Mouse (Mus musculus) G1E-ER4 (cell line): ENCODE data around the gene Ngef. TPM values are rescaled to one million over a fixed set of nuclear protein-coding genes. Genes with fewer than 3 reads are reported as not detected.

Source experiments
- GATA1 ChIP-seq: IDR thresholded peaks from one replicate; pipeline ENCODE4 v1.8.0; 2012; ENCODE audit warnings: low read length, inconsistent platforms
- polyA plus RNA-seq: library from polyadenylated mRNA; stranded (reverse); fragments of >175 nt; gene quantifications from 2 replicates; pipeline ENCODE4 v1.2.3, GENCODE M21; 2012

Ngef gene
- not detected in 2 replicates for polyA plus RNA-seq

GRCm38 (mm10) chr1:87573800-87574215, at the start of gene Ngef:
Gene Ngef (minus strand): TSS chr1:87573870.
- no peak for TF ChIP-seq GATA1

- TF ChIP-seq GATA1: no peak
These were observed 48.2 kb upstream of the Ngef start for GRCm38 (mm10) chr1:87621858-87622279.

- no peak for TF ChIP-seq GATA1
These were observed 47.6 kb upstream of the Ngef start for GRCm38 (mm10) chr1:87621146-87621857.

- TF ChIP-seq GATA1: no peak
These were observed 47.0 kb upstream of the Ngef start for GRCm38 (mm10) chr1:87620693-87621092.

- no peak for TF ChIP-seq GATA1
These were observed 46.6 kb upstream of the Ngef start, which contains the start of gene Inpp5d for GRCm38 (mm10) chr1:87620211-87620668. Gene Inpp5d (plus strand): TSS chr1:87620312.

- TF ChIP-seq GATA1: no peak
These were observed 41.1 kb upstream of the Ngef start for GRCm38 (mm10) chr1:87614576-87615295.

GRCm38 (mm10) chr1:87608416-87609046, 34.9 kb upstream of the Ngef start:
- no peak for TF ChIP-seq GATA1

- no peak for TF ChIP-seq GATA1
These were observed 33.9 kb upstream of the Ngef start for GRCm38 (mm10) chr1:87607385-87608091.

- no peak for TF ChIP-seq GATA1
These were observed 31.6 kb upstream of the Ngef start for GRCm38 (mm10) chr1:87605296-87605695.

GRCm38 (mm10) chr1:87603389-87603788, 29.7 kb upstream of the Ngef start:
- no peak for TF ChIP-seq GATA1

GRCm38 (mm10) chr1:87601801-87602200, 28.1 kb upstream of the Ngef start:
- no peak for TF ChIP-seq GATA1

- no peak for TF ChIP-seq GATA1
These were observed 26.9 kb upstream of the Ngef start for GRCm38 (mm10) chr1:87600533-87600932.

GRCm38 (mm10) chr1:87594671-87595070, 21.0 kb upstream of the Ngef start:
- no peak for TF ChIP-seq GATA1

GRCm38 (mm10) chr1:87594261-87594660, 20.6 kb upstream of the Ngef start:
- no peak for TF ChIP-seq GATA1

- no peak for TF ChIP-seq GATA1
These were observed 16.3 kb upstream of the Ngef start for GRCm38 (mm10) chr1:87589980-87590379.

- TF ChIP-seq GATA1: no peak
These were observed 15.5 kb upstream of the Ngef start for GRCm38 (mm10) chr1:87589162-87589561.

GRCm38 (mm10) chr1:87580824-87581223, 7.2 kb upstream of the Ngef start:
- no peak for TF ChIP-seq GATA1
